In genomic region chr11:60976742-60977141, GRCm38 (mm10) we compare ENCODE assay signal across 8 mouse cellular contexts. TPM values are rescaled to one million over a fixed set of nuclear protein-coding genes. Genes with fewer than 3 reads are reported as not detected.
DNase-seq lines count a peak whose midpoint lies in the region; ATAC-seq and TF ChIP-seq lines count a peak whose summit lies in the region.

No protein-coding gene starts in this region.

- H3K4me3 ChIP-seq in liver, embryonic 12.5 days, result no peak overlapping the region
- H3K4me3 ChIP-seq in hindbrain, embryonic 16.5 days (ENCODE audit: low read length), result no peak overlapping the region
- H3K4me3 ChIP-seq in midbrain, postnatal 0 days (ENCODE audit: low read depth, low read length), result no peak overlapping the region

- TF ChIP-seq CTCF in midbrain, postnatal 0 days (IDR thresholded peaks at IDR 0.05), result no peak

- no peak overlapping the region for H3K27ac ChIP-seq in liver, embryonic 12.5 days
- H3K27ac ChIP-seq in hindbrain, embryonic 16.5 days (ENCODE audit: low read depth, low read length), result no peak overlapping the region
- H3K27ac ChIP-seq in midbrain, postnatal 0 days (ENCODE audit: low read depth, low read length), result no peak overlapping the region

- peak; percentile 25 for DNase-seq in liver
- DNase-seq in embryo, embryonic 9.5 days (ENCODE audit: extremely low spot score), result peak; percentile 24
- DNase-seq in kidney, postnatal 4 days, result peak; percentile 64 to 75
- peak; percentile 52 for DNase-seq in thymus, postnatal 25 days
- no peak for DNase-seq in layer of hippocampus, adult 9-11 months
- DNase-seq in midbrain, postnatal 0 days (ENCODE audit: low spot score), result no peak

- 0 out of 2 replicates have a peak, but pooled peaks cover 3% of the 10 kb centered on the region for H3K4me1 ChIP-seq in liver, embryonic 12.5 days
- no peaks in the 10 kb centered on the region for H3K4me1 ChIP-seq in hindbrain, embryonic 16.5 days (ENCODE audit: control insufficient read depth, insufficient read depth, low read depth, low read length)
- H3K4me1 ChIP-seq in midbrain, postnatal 0 days (ENCODE audit: insufficient read depth, low read length), result no peaks in the 10 kb centered on the region

- WGBS in liver, embryonic 12.5 days (ENCODE audit: insufficient replicate concordance), result 27% methylated on average over 7 of the region's 8 CpGs
- 20% methylated on average over 8 of the region's 8 CpGs for WGBS in hindbrain, embryonic 16.5 days
- 16% methylated on average over 7 of the region's 8 CpGs for WGBS in midbrain, postnatal 0 days

- no peaks in the 10 kb centered on the region for H3K27me3 ChIP-seq in liver, embryonic 12.5 days (replicated peaks)
- no peaks in the 10 kb centered on the region for H3K27me3 ChIP-seq in hindbrain, embryonic 16.5 days (replicated peaks; ENCODE audit: control insufficient read depth, insufficient read depth, low read length)
- no peaks in the 10 kb centered on the region for H3K27me3 ChIP-seq in midbrain, postnatal 0 days (ENCODE audit: insufficient read depth, low read length)

- no peak overlapping the region for H3K9ac ChIP-seq in liver, embryonic 12.5 days
- no peak overlapping the region for H3K9ac ChIP-seq in hindbrain, embryonic 16.5 days (ENCODE audit: low read depth, low read length)
- H3K9ac ChIP-seq in midbrain, postnatal 0 days (replicated peaks; ENCODE audit: low read length, poor library complexity, severe bottlenecking), result no peak overlapping the region

- H3K9me3 ChIP-seq in liver, embryonic 12.5 days (replicated peaks), result no peaks in the 10 kb centered on the region
- H3K9me3 ChIP-seq in hindbrain, embryonic 16.5 days (ENCODE audit: control insufficient read depth, low read length), result no peaks in the 10 kb centered on the region
- no peaks in the 10 kb centered on the region for H3K9me3 ChIP-seq in midbrain, postnatal 0 days (ENCODE audit: low read length)

- H3K4me2 ChIP-seq in liver, embryonic 12.5 days, result no peak overlapping the region
- H3K4me2 ChIP-seq in hindbrain, embryonic 16.5 days (ENCODE audit: low read length), result no peak overlapping the region
- H3K4me2 ChIP-seq in midbrain, postnatal 0 days (ENCODE audit: low read depth, low read length, poor library complexity, severe bottlenecking), result no peak overlapping the region

- ATAC-seq in liver, embryonic 12.5 days, result no peak
- ATAC-seq in hindbrain, embryonic 16.5 days, result no peak
- ATAC-seq in midbrain, postnatal 0 days (ENCODE audit: low FRiP score), result no peak

- H3K36me3 ChIP-seq in liver, embryonic 12.5 days, result no peaks in the 10 kb centered on the region
- no peaks in the 10 kb centered on the region for H3K36me3 ChIP-seq in hindbrain, embryonic 16.5 days (ENCODE audit: control insufficient read depth, insufficient read depth, low read length)
- no peaks in the 10 kb centered on the region for H3K36me3 ChIP-seq in midbrain, postnatal 0 days (ENCODE audit: insufficient read depth, low read length)

RNA-seq across cellular contexts. Expression of gene Map2k3, which starts 44.9 kb away (rescaled TPM):
- polyA plus RNA-seq in liver, embryonic 12.5 days (2016; fragmentation: Nextera tagmentation; extraction: Ambion mirVana), result 170 and 173 TPM in 2 replicates
- polyA plus RNA-seq in hindbrain, embryonic 16.5 days (2015; fragmentation: Nextera tagmentation; extraction: Ambion mirVana), result 30.1 and 33.6 TPM in 2 replicates
- 10.1 and 23.1 TPM in 2 replicates for total RNA-seq in midbrain, postnatal 0 days (2014; rRNA removed)
- polyA plus RNA-seq in midbrain, postnatal 0 days (2015; fragmentation: Nextera tagmentation; extraction: Ambion mirVana), result 22.9 and 23.4 TPM in 2 replicates

RNA-seq across cellular contexts. Expression of gene Kcnj12, which starts 45.6 kb away (rescaled TPM):
- 0.07 TPM in 1 of 2 replicates, not detected in the other for polyA plus RNA-seq in liver, embryonic 12.5 days (2016; fragmentation: Nextera tagmentation; extraction: Ambion mirVana)
- 4.2 and 4.3 TPM in 2 replicates for polyA plus RNA-seq in hindbrain, embryonic 16.5 days (2015; fragmentation: Nextera tagmentation; extraction: Ambion mirVana)
- 20.5 and 23.6 TPM in 2 replicates for total RNA-seq in midbrain, postnatal 0 days (2014; rRNA removed)
- 3.1 and 3.2 TPM in 2 replicates for polyA plus RNA-seq in midbrain, postnatal 0 days (2015; fragmentation: Nextera tagmentation; extraction: Ambion mirVana)

Comparison
In these comparisons a context has a peak if more than half of its experiments do, and no peak if none do; other contexts are left out.
1. DNase-seq: peak in liver (single experiment), embryo, embryonic 9.5 days (single experiment), kidney, postnatal 4 days (2 of 2) and thymus, postnatal 25 days (single experiment); none in layer of hippocampus, adult 9-11 months (single experiment) and midbrain, postnatal 0 days (single experiment).